Mouse (Mus musculus) heart, postnatal 0 days (tissue): ENCODE data around the gene Adamts20. TPM values are rescaled to one million over a fixed set of nuclear protein-coding genes. Genes with fewer than 3 reads are reported as not detected.

Source experiments
- ATAC-seq: fragments of 200-750 bp; cut with Nextera tagmentation; 2 replicates; pipeline ENCODE4 v1.8.0; 2017; ENCODE audit warnings: low read depth, moderate number of reproducible peaks, moderate library complexity; ENCODE audit not compliant: insufficient read depth
- DNase-seq: peaks from one replicate; pipeline ENCODE4 v3.0.0-alpha.2; 2016; ENCODE audit warnings: low spot score
- H3K27ac ChIP-seq: fragments of 300-500 bp; sonication (generic); 2 replicates; pipeline ENCODE4 v1.5.1; 2014; ENCODE audit warnings: low read depth, mild to moderate bottlenecking
- H3K27me3 ChIP-seq: fragments of 300-500 bp; sonication (generic); 2 replicates; pipeline ENCODE4 v1.6.1; 2014; ENCODE audit warnings: low read length, mixed read lengths; ENCODE audit not compliant: control insufficient read depth, insufficient read depth
- H3K36me3 ChIP-seq: fragments of 300-500 bp; sonication (generic); replicated peaks from 2 replicates; pipeline ENCODE4 v1.6.1; 2014; ENCODE audit warnings: low read length, mixed read lengths; ENCODE audit not compliant: control insufficient read depth, insufficient read depth
- H3K4me1 ChIP-seq: fragments of 300-500 bp; sonication (generic); 2 replicates; pipeline ENCODE4 v1.6.1; 2014; ENCODE audit warnings: antibody characterized with exemption; ENCODE audit not compliant: control insufficient read depth, insufficient read depth
- H3K4me2 ChIP-seq: fragments of 300-500 bp; sonication (generic); 2 replicates; pipeline ENCODE4 v1.6.1; 2014; ENCODE audit warnings: low read depth, mild to moderate bottlenecking, low read length, moderate library complexity
- H3K4me3 ChIP-seq: fragments of 300-500 bp; sonication (generic); 2 replicates; pipeline ENCODE4 v1.5.1; 2014; ENCODE audit warnings: low read depth, low read length
- H3K9ac ChIP-seq: fragments of 300-500 bp; sonication (generic); replicated peaks from 2 replicates; pipeline ENCODE4 v1.6.1; 2014; ENCODE audit warnings: low read depth, low read length, mixed read lengths
- H3K9me3 ChIP-seq: fragments of 300-500 bp; sonication (generic); replicated peaks from 2 replicates; pipeline ENCODE4 v1.6.1; 2016; ENCODE audit warnings: low read length; ENCODE audit not compliant: control insufficient read depth
- CTCF ChIP-seq: IDR thresholded peaks from 2 replicates; pipeline ENCODE4 v1.5.1; 2016; ENCODE audit warnings: antibody characterized with exemption, control low read depth, low read depth
- EP300 ChIP-seq: IDR thresholded peaks from 2 replicates; pipeline ENCODE4 v1.6.1; 2016; ENCODE audit warnings: antibody characterized with exemption, low read depth
- whole genome bisulfite sequencing: fragments of 180-500 bp; shearing (Covaris S2); extraction: QIAGEN DNeasy Blood & Tissue Kit; methylation state at CpG from one replicate; pipeline ENCODE4 v1.1.7; 2014; 5-methylcytosine and 5-hydroxymethylcytosine counted together
- polyA plus RNA-seq: library from polyadenylated mRNA; unstranded; fragments of >200 nt; fragmentation: Nextera tagmentation; extraction: Ambion mirVana; gene quantifications from 2 replicates; pipeline ENCODE4 v1.2.1, GENCODE M21; 2015
- total RNA-seq: library from RNA; depleted of rRNA; stranded (reverse); fragments of >200 nt; gene quantifications from 2 replicates; pipeline ENCODE4 v1.2.3, GENCODE M21; 2014; ENCODE audit warnings: low replicate concordance

The Adamts20 gene
- total and polyA plus RNA-seq, 2 experiments from 2014 or later = 0.29 to 1.5 TPM

DNA sequence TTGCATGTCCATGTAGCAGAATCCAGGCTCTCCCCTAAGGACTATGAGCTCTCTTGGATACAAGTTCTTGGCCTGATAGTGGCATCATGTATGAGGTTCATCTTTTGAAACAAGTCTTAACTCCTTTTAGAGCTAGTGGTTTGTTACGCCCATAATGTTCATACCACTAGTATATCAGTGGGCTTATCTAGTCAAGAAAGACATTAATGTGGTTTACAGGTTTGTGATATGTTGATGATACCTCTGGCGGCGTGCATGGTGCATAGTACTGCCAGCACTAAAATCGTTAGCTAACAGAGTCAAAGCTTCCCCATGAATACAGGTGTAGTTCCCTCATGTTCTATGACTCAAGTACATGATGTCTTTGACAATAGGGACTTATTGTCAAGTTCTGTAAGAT, 205.7 kb downstream of the Adamts20 start:
- no peaks in the 10 kb centered on the region for H3K36me3 ChIP-seq
- peaks cover 4% of the 10 kb centered on the region for H3K4me1 ChIP-seq
- H3K27ac ChIP-seq = no peak overlapping the region
- H3K4me2 ChIP-seq = no peak overlapping the region
- no peak overlapping the region for H3K4me3 ChIP-seq
- ATAC-seq (no peak), DNase-seq (no peak)
- no peaks in the 10 kb centered on the region for H3K9me3 ChIP-seq
- no peaks in the 10 kb centered on the region for H3K27me3 ChIP-seq
- 92% methylated on average over 4 of the region's 4 CpGs for WGBS
- TF ChIP-seq EP300 (no peak), CTCF (no peak)
- H3K9ac ChIP-seq = no peak overlapping the region

DNA sequence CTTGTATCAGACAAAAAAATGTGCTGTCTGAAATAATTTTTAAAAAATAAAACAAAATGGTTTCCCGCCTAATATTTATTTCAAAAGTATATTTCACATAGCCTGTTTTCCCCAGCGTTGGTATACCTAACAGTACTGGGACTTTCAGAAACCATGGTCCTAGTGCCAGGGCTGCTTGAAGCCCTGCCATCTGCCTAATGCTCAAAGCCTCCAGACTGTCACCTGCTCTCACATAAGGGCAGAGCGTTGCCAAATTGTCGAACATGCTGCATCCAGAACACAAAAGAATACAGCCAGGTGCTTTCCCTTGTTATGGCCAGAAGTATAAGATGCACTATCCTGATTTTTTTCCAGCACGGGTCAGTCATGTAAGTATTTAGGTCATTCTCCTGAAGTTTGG, 209.7 kb downstream of the Adamts20 start:
- ATAC-seq (no peak), DNase-seq (no peak)
- TF ChIP-seq CTCF = no peak
- TF ChIP-seq EP300 = no peak
- H3K9ac ChIP-seq = no peak overlapping the region
- no peaks in the 10 kb centered on the region for H3K9me3 ChIP-seq
- H3K4me1 ChIP-seq = peaks cover 4% of the 10 kb centered on the region; the same call in 1 of the 2 replicates
- H3K27me3 ChIP-seq = no peaks in the 10 kb centered on the region
- no peak overlapping the region for H3K27ac ChIP-seq
- no peak overlapping the region for H3K4me2 ChIP-seq
- WGBS = 92% methylated on average over 5 of the region's 5 CpGs
- no peaks in the 10 kb centered on the region for H3K36me3 ChIP-seq
- no peak overlapping the region for H3K4me3 ChIP-seq

GRCm38 (mm10) chr15:94254861-94255516, 210.2 kb downstream of the Adamts20 start:
- Histone ChIP-seq H3K9me3 (no peaks in the 10 kb centered on the region), H3K27me3 (no peaks in the 10 kb centered on the region), H3K4me2 (no peak overlapping the region), H3K36me3 (no peaks in the 10 kb centered on the region), H3K4me3 (no peak overlapping the region), H3K9ac (no peak overlapping the region), H3K4me1 (peaks cover 4% of the 10 kb centered on the region; the same call in 1 of the 2 replicates), H3K27ac (no peak overlapping the region)
- TF ChIP-seq CTCF (peak; percentile 39), EP300 (no peak)
- ATAC-seq (no peak), DNase-seq (no peak)
- WGBS = 63% methylated on average over 3 of the region's 3 CpGs

DNA sequence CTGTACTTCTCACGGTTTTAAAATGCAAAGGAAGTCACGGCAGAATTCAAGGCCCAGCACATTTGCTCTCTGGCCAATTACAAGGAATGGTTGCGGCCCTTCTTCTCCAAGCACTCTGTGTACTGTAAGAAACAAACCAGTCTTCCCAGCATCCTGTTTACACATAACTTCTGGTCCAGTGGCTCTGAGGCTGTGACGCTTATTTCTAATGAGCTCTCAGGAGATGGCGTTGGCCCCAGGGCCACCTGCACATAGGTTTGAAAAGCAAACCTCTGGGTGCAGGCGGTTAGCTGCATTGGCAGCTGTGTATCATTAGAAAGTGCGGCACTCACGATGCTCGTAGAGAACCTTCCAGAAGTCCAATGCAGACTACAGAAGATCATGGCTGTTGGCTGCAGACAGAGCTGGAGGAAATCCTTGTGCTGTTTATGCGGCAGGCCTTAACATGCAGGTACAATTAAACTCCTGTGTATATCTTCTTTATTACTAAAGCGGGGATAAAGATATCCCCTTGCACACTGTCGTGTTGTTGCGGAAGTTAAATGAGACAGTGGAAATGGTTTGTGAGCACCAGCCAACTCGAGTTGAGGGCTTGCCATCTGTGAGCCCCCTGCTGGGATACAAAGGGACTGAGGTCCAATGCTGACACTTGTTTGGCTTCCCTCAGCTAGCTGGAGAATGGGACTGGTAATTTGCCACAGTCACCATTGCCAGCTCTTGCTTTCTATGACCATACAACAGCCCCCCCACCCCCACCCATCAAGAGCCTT, 210.9 kb downstream of the Adamts20 start:
- H3K4me1 ChIP-seq = peaks cover 6% of the 10 kb centered on the region
- no peak overlapping the region for H3K9ac ChIP-seq
- H3K27me3 ChIP-seq = no peaks in the 10 kb centered on the region
- ATAC-seq (no peak), DNase-seq (no peak)
- no peak overlapping the region for H3K4me2 ChIP-seq
- no peaks in the 10 kb centered on the region for H3K9me3 ChIP-seq
- WGBS = 88% methylated on average over 14 of the region's 14 CpGs
- peak; percentile 21; the same call in 1 of the 2 replicates for TF ChIP-seq CTCF
- no peak for TF ChIP-seq EP300
- no peak overlapping the region for H3K27ac ChIP-seq
- H3K4me3 ChIP-seq = no peak overlapping the region
- H3K36me3 ChIP-seq = no peaks in the 10 kb centered on the region

- H3K27me3 ChIP-seq = no peaks in the 10 kb centered on the region
- no peaks in the 10 kb centered on the region for H3K36me3 ChIP-seq
- ATAC-seq (no peak), DNase-seq (peak; percentile 30)
- H3K4me1 ChIP-seq = peaks cover 15% of the 10 kb centered on the region
- H3K9me3 ChIP-seq = no peaks in the 10 kb centered on the region
- no peak overlapping the region for H3K27ac ChIP-seq
- no peak overlapping the region for H3K4me3 ChIP-seq
- H3K9ac ChIP-seq = no peak overlapping the region
- peak; percentile 47; the same call in 1 of the 2 replicates for TF ChIP-seq CTCF
- TF ChIP-seq EP300 = no peak
- WGBS = 45% methylated on average over 13 of the region's 13 CpGs
- no peak overlapping the region for H3K4me2 ChIP-seq
Measured at GRCm38 (mm10) chr15:94252962-94253712, 212.1 kb downstream of the Adamts20 start.
